ENCODE assay signal across 8 mouse cellular contexts in genomic region chr2:92485640-92486295, GRCm38 (mm10). TPM values are rescaled to one million over a fixed set of nuclear protein-coding genes. Genes with fewer than 3 reads are reported as not detected.
DNase-seq lines count a peak whose midpoint lies in the region; ATAC-seq and TF ChIP-seq lines count a peak whose summit lies in the region.

No protein-coding gene starts in this region.

- no peaks in the 10 kb centered on the region for H3K79me3 ChIP-seq in C2C12 (ENCODE audit: low read depth)

- H3K36me3 ChIP-seq in C2C12 (ENCODE audit: control insufficient read depth, insufficient read depth): no peaks in the 10 kb centered on the region
- H3K36me3 ChIP-seq in forebrain, embryonic 11.5 days (ENCODE audit: control insufficient read depth, insufficient read depth, low read length): no peaks in the 10 kb centered on the region
- no peaks in the 10 kb centered on the region for H3K36me3 ChIP-seq in heart, embryonic 16.5 days (ENCODE audit: control insufficient read depth, insufficient read depth)

- H3K4me1 ChIP-seq in bone marrow macrophage, adult 2 months (ENCODE audit: control insufficient read depth, insufficient read depth, low read length): peaks cover 35% of the 10 kb centered on the region
- H3K4me1 ChIP-seq in forebrain, embryonic 11.5 days (replicated peaks; ENCODE audit: control insufficient read depth, insufficient read depth, low read length): 0 out of 2 replicates have a peak, but pooled peaks cover 6% of the 10 kb centered on the region
- peaks cover 15% of the 10 kb centered on the region for H3K4me1 ChIP-seq in heart, embryonic 16.5 days (ENCODE audit: control insufficient read depth, insufficient read depth, low read length)
- peaks cover 9% of the 10 kb centered on the region for H3K4me1 ChIP-seq in lung, adult 2 months (ENCODE audit: control insufficient read depth, insufficient read depth, low read length)

- ATAC-seq in forebrain, embryonic 11.5 days (replicated peaks; ENCODE audit: low FRiP score): peak; percentile 63
- ATAC-seq in heart, embryonic 16.5 days (replicated peaks; ENCODE audit: extremely low read depth, insufficient read depth, low FRiP score): 0 out of 2 replicates have a peak, but pooled peaks have one; percentile 34
- peak; percentile 55 for ATAC-seq in neutrophil, adult 5-6 weeks (ENCODE audit: extremely low read depth, insufficient number of reproducible peaks, low FRiP score, poor library complexity, severe bottlenecking)

- H3K4me2 ChIP-seq in forebrain, embryonic 11.5 days (ENCODE audit: low read depth, low read length, severe bottlenecking): peak overlapping the region; percentile 42; the same call in 1 of the 2 replicates
- peak overlapping the region; percentile 61 for H3K4me2 ChIP-seq in heart, embryonic 16.5 days (ENCODE audit: low read depth, low read length)

- no peak overlapping the region for H3K27ac ChIP-seq in bone marrow macrophage, adult 2 months (ENCODE audit: insufficient read depth, low read depth, low read length)
- no peak overlapping the region for H3K27ac ChIP-seq in forebrain, embryonic 11.5 days (ENCODE audit: low read depth, low read length)
- H3K27ac ChIP-seq in heart, embryonic 16.5 days (ENCODE audit: low read length): no peak overlapping the region

- no peak overlapping the region for H3ac ChIP-seq in C2C12 (ENCODE audit: control insufficient read depth, insufficient read length, low read depth)

- no peak overlapping the region for H3K9ac ChIP-seq in forebrain, embryonic 11.5 days (ENCODE audit: low read length)
- no peak overlapping the region for H3K9ac ChIP-seq in heart, embryonic 16.5 days (ENCODE audit: low read length)

- TF ChIP-seq POLR2A in bone marrow macrophage, adult 2 months (IDR thresholded peaks at IDR 0.05; ENCODE audit: borderline replicate concordance, low read depth, low read length): no peak
- no peak for TF ChIP-seq POLR2A in lung, adult 2 months (IDR thresholded peaks at IDR 0.05; ENCODE audit: borderline replicate concordance, extremely low read depth, low read depth, low read length)

- peaks cover 21% of the 10 kb centered on the region for H3K27me3 ChIP-seq in C2C12 (ENCODE audit: control insufficient read depth, insufficient read depth, insufficient read length)
- peaks cover 17% of the 10 kb centered on the region for H3K27me3 ChIP-seq in forebrain, embryonic 11.5 days (ENCODE audit: control insufficient read depth, insufficient read depth, low read length)
- H3K27me3 ChIP-seq in heart, embryonic 16.5 days (ENCODE audit: control insufficient read depth, insufficient read depth, low read length): peaks cover 29% of the 10 kb centered on the region

- no peaks in the 10 kb centered on the region for H3K9me3 ChIP-seq in forebrain, embryonic 11.5 days (ENCODE audit: control insufficient read depth, low read length)
- no peaks in the 10 kb centered on the region for H3K9me3 ChIP-seq in heart, embryonic 16.5 days (replicated peaks; ENCODE audit: control insufficient read depth, low read length)

- DNase-seq in forebrain, embryonic 11.5 days (ENCODE audit: low spot score): peak; percentile 85
- peak; percentile 89 to 92 for DNase-seq in kidney, postnatal 4 days
- peak; percentile 69 for DNase-seq in lung, adult 2 months
- DNase-seq in thymus, postnatal 0 days (ENCODE audit: low spot score): peak; percentile 57

- no peaks in the 10 kb centered on the region for H3K79me2 ChIP-seq in C2C12 (ENCODE audit: control insufficient read depth, insufficient read depth)

- peak; percentile 59 for TF ChIP-seq CTCF in C2C12 (IDR thresholded peaks at IDR 0.05; ENCODE audit: control insufficient read depth, insufficient read depth, insufficient read length)
- peak; percentile 44; the same call in 1 of the 2 replicates for TF ChIP-seq CTCF in bone marrow macrophage, adult 2 months (IDR thresholded peaks at IDR 0.05; ENCODE audit: low read depth, low read length)
- peak; percentile 73 for TF ChIP-seq CTCF in lung, adult 2 months (IDR thresholded peaks at IDR 0.05; ENCODE audit: insufficient read depth, low read length)

- no peak overlapping the region for H3K4me3 ChIP-seq in C2C12 (ENCODE audit: insufficient read depth, poor library complexity, severe bottlenecking)
- H3K4me3 ChIP-seq in bone marrow macrophage, adult 2 months (ENCODE audit: insufficient read depth, low read length): no peak overlapping the region
- no peak overlapping the region for H3K4me3 ChIP-seq in forebrain, embryonic 11.5 days (ENCODE audit: low read depth, low read length)
- no peak overlapping the region for H3K4me3 ChIP-seq in heart, embryonic 16.5 days (ENCODE audit: low read length)
- H3K4me3 ChIP-seq in lung, adult 2 months (replicated peaks; ENCODE audit: extremely low read depth, low read depth, low read length): no peak overlapping the region

- 6% methylated on average over 15 of the region's 15 CpGs for WGBS in forebrain, embryonic 11.5 days
- 8% methylated on average over 15 of the region's 15 CpGs for WGBS in heart, embryonic 16.5 days
- 7% methylated on average over 15 of the region's 15 CpGs for WGBS in lung, adult 2 months

TF ChIP-seq in C2C12, 6 proteins besides CTCF, POLR2A, EP300 and RAD21:
- TF ChIP-seq USF1 (IDR thresholded peaks at IDR 0.05; ENCODE audit: low read depth): no peak
TF ChIP-seq in C2C12: peak in this region for 0.

RNA-seq across cellular contexts. Expression of gene Slc35c1, which starts 25.4 kb away (rescaled TPM):
- 9.6 TPM for polyA plus RNA-seq in C2C12 (2012; fragmentation: generic; extraction: Trizol)
- polyA plus RNA-seq in bone marrow macrophage, adult 2 months (2012; ENCODE audit: insufficient read depth, insufficient read length, missing spikeins): 22.8 and 27.4 TPM in 2 replicates
- polyA plus RNA-seq in forebrain, embryonic 11.5 days (2014; fragmentation: Nextera tagmentation; extraction: Ambion mirVana): 11.6 and 12.8 TPM in 2 replicates
- 9.9 and 12.9 TPM in 2 replicates for polyA plus RNA-seq in heart, embryonic 16.5 days (2015; fragmentation: Nextera tagmentation; extraction: Ambion mirVana)
- 43.9 and 49.0 TPM in 2 replicates for polyA plus RNA-seq in lung, adult 2 months (2012; rRNA removed)
- 21.6 TPM in 2 replicates for total RNA-seq in neutrophil, adult 5-6 weeks (2017)
- polyA plus RNA-seq in thymus, postnatal 0 days (2015; fragmentation: Nextera tagmentation; extraction: Ambion mirVana): 24.3 and 29.7 TPM in 2 replicates

RNA-seq across cellular contexts. Expression of gene Cry2, which starts 51.9 kb away (rescaled TPM):
- polyA plus RNA-seq in C2C12 (2012; fragmentation: generic; extraction: Trizol): 2.1 TPM
- 5.4 and 5.8 TPM in 2 replicates for polyA plus RNA-seq in bone marrow macrophage, adult 2 months (2012; ENCODE audit: insufficient read depth, insufficient read length, missing spikeins)
- polyA plus RNA-seq in forebrain, embryonic 11.5 days (2014; fragmentation: Nextera tagmentation; extraction: Ambion mirVana): 24.0 and 25.5 TPM in 2 replicates
- 18.4 and 18.6 TPM in 2 replicates for polyA plus RNA-seq in heart, embryonic 16.5 days (2015; fragmentation: Nextera tagmentation; extraction: Ambion mirVana)
- polyA plus RNA-seq in lung, adult 2 months (2012; rRNA removed): 37.5 and 40.7 TPM in 2 replicates
- 8.2 and 8.5 TPM in 2 replicates for total RNA-seq in neutrophil, adult 5-6 weeks (2017)
- 10.9 and 13.0 TPM in 2 replicates for polyA plus RNA-seq in thymus, postnatal 0 days (2015; fragmentation: Nextera tagmentation; extraction: Ambion mirVana)
